Mouse (Mus musculus): Measurements from ENCODE around the gene Coa4.

DNA sequence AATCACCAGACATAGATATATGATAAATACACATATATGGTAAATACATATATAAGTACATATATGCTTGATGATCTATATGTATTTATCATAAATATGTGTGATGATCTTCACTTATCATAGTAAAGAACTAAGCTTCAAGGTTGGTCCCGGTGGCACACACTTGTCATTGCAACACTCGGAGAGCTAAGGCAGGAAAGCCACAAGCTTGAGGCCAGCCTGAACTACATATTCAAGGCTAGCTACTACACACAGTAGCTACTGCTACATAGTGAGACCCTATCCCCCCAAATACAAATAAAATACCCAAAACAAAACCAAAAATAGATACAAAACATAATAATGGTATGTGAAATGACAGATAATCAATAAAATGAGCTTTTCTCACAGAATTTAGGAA, 1.0 kb upstream of the Coa4 start:
- TF ChIP-seq CTCF (IDR thresholded peaks at IDR 0.05; ENCODE audit: low read depth) (no peak), EP300 (IDR thresholded peaks at IDR 0.05; ENCODE audit: low read depth) (no peak)
